Mouse (Mus musculus) olfactory bulb, adult 2 months (tissue): Measurements from ENCODE around the gene Procr.

Source experiments
- CTCF ChIP-seq: fragments of 200-500 bp; IDR thresholded peaks from 2 replicates; pipeline ENCODE4 v1.5.1; 2012; ENCODE audit warnings: low read depth, mild to moderate bottlenecking, low read length, moderate library complexity; ENCODE audit not compliant: insufficient read depth
- POLR2A ChIP-seq: fragments of 200-500 bp; IDR thresholded peaks from 2 replicates; pipeline ENCODE4 v1.6.1; 2012; ENCODE audit warnings: mild to moderate bottlenecking, low read depth, low read length, moderate library complexity; ENCODE audit not compliant: insufficient read depth

DNA sequence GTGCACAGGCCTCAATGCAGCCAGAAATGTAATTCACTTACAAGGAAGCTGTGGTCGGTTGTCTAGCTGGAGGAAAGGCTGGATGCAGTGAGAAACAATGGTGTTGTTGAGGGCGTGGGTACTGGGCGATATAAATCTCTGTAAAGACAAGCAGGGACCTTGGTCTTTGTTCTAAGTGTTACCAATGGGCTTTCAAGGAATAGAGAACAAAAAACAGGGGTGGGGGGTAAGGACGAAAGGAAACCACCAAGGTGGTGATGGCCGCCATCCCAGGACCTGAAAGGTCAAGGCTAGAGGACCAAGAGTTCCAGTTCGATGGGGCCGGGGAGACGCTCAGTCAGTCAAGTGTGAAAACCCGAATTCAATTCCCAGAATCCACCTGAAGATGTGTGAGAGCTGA, 13.1 kb upstream of the Procr start:
- TF ChIP-seq POLR2A: no peak
- no peak for TF ChIP-seq CTCF
